Mouse (Mus musculus) c-Kit-positive CD71-positive TER-119-negative erythroid progenitor cells, embryonic 14.5 days (primary cell): Measurements from ENCODE around the gene Rpp25.
A peak's percentile ranks its signal among the peaks of the same experiment; 100 is the strongest.

Experiments used
- DNase-seq: peaks from one replicate; pipeline ENCODE4 v3.0.0-alpha.2; 2013; ENCODE audit warnings: low read depth

Gene Rpp25

DNA sequence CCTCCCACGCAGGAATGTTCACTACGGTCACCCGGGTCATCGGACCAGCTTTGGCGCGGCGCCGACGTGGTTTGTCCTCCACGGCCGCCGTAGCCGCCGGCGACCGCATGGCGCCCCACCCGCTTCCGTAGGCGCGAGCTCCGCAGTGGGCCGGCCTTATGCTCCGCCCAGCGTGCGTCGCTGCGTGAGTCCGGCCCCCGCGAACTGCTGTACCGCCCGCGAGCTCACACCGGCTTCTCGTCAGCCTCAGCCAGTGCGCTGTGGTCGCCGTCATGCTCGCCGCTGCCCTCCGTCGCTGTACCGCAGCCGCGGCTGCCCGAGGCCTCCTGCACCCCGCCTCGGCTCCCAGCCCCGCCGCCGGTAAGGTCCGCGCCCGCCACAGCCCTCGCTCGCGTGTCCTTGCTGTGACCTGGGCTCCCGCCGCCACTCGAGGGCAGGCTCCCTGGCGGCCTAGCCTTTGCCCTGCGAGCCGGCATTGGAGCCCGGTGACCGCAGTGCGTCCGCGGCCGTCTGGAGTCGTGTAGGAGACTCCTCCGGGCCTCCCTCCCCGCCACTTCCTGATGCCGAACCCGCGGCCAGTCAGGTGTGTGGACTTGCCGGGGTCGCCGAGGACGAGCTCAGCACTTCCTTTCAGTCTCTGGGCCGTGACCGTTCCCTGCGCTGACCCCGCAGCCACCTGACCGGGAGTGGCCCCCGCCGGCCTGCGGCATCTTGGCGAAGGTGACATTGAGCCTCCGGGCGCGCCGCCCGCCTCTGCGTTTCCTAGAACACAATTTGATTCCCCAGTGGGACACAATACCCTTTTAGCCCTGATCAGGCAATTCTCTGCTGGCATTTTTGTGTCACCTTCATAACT, 17.5 kb downstream of the Rpp25 start, which contains the start of gene Cox5a:
Gene Cox5a, plus strand, starts transcription at position 219 of the 856 bp plus-strand sequence.
- DNase-seq: peak; percentile 84

DNA sequence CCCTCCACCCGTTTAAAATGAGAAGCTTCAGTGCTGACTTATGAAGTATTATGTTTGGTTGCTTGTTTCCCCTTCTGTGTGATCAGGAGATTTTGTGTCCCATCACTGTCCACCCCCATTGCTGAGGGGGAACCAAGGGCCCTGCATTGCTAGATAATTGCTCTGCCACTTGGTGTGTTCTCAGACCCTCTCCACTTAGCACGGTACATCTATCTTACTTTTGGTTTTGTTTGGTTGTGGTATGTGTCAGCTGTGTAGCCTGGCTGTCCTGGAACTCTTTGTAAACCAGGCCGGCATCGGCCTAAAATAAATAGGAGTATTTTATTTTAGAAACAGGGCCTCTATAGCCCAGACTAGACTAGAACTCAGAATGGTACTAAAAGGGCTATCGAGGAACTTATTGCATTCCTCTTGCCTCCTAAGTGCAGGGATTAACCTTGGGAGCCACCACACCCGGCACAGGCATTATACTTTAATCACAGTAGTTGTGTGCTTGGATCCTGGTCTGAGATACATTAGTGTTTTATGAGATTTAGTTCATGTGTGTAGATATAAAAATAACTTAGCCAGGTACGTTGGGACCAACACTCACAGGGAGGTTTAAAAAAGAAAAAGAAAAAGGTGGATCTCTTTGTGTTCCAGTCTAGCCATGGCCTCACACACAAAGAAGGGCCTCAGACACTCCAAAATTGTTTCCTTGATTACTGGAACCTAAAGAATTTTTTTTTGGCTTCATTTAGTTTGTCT, 18.5 kb downstream of the Rpp25 start:
- DNase-seq: no peak

DNA sequence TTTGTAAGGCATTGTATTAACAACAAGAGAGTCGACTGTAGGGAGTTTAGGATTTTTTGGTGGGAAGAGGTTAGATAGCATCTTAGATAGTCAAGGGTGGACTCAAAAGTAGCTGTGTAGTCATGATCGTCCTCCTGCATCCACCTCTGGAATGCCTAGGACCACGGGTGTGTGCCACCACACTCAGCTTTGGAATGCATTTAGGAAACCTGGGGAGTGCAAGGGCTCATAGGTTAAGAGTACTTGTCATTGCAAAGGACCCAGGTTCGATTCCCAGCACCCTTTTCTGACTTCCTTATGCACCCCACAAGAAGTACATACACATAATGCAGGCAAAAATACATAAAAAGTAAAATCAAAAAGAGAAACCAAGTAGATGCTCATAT, 19.0 kb downstream of the Rpp25 start:
- no peak for DNase-seq

DNA sequence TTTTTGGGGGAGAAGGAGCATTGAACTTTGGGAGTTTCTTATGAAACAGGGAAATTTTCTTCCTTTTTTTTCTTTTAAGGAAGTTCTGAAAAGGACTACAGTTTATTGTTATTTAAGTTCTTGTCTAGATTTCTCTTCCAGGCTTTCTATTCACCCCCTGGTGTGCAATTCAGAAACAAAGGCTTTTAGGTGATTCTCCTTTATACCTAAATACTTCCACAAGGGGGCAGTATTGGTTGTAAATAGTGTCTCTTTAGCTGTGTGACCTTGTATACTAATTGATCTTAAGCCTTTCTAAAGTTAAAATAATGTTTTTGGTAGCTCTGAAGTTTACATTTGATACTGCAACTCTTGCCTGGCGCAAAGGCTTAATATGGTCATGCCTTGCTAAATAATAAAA, 19.9 kb downstream of the Rpp25 start:
- DNase-seq: no peak

DNA sequence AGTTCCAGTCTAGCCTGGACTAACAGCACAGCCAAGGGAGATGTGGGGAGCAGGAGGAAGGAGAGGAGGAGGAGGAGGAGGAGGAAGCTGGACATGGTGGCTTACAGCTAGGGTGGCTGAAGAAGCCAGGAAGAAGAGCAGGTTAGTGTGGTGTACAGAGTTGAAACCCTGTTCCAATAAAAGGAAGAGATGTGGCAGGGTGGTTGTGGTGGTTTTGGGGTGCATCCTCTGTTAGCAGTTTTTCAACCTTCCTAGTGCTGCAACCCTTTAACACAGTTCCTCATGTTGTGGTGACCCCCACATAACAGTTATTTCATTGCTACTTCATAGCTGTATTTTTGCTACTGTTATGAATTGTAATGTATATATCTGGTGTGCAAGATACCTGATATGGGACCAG, 20.6 kb downstream of the Rpp25 start:
- no peak for DNase-seq

DNA sequence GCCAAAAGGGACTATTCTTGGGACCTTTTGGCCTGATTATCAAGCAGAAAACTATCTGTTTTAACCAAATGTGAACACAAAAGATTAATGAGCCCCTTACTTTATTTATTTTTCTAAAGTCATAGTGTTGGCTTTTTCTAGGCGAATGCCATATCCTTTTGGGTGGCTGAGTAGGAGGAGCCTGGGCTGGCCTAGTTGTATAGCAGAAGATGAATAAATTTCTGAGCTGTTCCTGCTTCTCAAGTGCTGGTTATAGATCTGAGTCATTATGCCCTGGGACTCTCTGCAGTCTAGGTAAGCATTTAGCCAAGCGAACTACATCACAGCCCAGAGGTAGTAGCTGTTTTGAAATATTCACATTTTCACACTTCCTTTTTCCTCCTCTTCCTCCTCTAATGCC, 21.7 kb downstream of the Rpp25 start:
- no peak for DNase-seq

DNA sequence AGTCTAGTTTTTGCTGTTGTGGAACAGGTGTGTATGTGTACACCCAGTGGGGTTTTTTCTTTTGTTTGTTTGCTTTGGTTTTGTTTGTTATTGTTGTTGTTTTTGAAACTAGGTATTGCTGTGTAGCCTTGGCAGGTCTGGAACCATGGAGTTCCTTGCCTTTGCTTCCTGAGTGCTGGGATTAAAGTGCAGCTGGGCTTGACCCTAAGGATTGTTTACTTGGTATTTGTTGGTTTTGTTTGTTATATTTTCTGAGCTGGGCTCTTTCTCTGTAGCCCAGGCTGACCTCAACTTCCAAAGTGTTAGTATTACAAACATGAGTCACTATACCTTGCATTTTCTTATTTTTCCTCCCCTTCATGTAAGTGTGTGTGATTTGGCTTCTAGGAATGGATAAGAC, 22.6 kb downstream of the Rpp25 start:
- no peak for DNase-seq

DNA sequence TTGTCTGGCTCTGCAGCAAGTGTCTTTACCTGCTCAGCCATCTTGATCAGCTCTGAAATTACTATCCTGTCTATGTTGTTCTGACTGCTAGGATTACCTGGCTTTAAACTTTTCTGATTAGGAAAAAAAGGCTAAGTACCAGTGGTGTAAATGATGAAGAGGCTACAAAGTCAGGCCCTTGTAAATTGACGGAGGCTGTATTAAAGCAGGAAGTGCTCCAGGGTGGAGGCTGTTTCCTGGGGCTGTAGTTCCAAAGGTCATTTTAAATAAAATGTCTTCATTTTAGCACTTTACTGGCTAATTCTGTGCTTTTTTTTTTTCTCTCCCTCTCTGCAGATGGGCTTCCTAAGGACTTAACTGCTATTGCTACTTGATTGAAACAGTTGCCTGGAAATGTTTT, 28.1 kb downstream of the Rpp25 start:
- DNase-seq: no peak

DNA sequence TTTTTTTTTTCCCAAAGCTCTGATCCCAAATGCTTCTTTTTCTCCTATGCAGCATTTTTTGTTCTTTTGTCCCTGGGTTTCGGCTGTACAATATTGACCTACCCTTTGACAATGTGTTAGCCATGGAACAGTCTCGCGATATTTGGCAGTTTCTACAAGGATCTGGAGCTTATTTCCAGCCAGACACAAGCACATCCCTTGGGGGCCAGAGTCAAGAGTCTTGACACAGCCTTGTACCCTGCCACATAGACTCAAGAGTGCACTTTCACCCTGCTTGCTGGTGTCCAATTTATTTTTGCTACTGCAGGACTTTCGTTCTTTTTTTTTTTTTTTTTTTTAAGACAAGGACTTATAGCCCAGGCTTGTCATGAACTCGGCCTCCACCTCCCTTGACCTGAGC, 32.5 kb downstream of the Rpp25 start:
- DNase-seq: no peak

DNA sequence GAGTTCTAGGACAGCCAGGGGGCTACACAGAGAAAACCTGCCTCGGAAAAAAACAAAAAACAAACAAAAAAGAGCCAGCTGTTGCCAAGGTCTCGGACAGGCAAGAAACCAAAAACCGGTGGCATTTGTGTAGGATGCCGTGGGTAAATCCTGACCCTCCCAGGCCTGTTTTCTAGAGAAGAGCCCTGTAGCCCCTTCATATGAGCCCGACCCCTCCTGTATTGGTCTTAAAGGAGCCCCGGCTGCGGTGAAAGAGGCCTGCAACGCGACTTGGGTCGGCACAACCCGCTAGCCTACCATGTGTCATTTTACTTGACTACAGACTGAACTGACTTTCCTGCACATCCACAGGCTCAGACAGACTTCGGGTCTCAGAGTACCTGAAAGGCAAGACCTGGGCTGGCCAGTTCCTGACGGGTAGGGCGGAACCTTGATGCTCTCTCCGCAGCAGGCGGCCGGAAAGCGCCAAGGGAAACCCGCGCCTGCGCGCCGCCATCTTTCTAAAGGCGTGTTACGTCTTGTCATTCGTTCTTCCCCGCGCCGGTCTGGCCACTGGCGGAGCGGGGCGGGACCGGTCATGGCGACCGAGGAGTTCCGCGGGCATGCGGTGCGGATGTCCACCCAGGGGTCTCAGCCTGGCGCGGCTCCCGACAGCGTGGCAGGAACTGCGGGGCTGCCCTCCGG, 33.4 kb downstream of the Rpp25 start, which contains the start of gene Fam219b:
Gene Fam219b, plus strand, starts transcription at position 485 of the 684 bp plus-strand sequence.
- DNase-seq: peak; percentile 84

DNA sequence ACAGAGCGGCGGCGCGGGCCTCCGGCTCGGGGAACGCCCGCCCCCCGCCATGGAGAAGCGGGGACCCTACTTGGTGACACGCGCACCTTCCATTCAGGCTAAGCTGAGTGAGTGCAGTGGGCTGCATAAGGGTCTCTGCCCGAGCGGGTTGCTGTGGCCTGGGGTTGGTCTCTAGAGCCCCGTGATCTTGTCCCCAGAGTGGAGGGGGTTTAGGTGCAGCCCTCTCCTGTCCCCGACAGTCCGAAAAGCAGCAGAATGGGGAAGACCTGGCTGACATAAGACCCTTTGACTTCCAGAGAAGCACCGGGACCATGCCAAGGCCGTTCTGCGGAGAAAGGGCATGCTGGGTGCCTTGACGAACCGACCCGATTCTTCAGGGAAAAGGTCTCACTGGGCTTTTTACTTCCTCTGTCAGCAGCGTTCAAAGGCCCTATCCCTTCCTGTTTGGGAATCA, 33.9 kb downstream of the Rpp25 start:
- DNase-seq: no peak

DNA sequence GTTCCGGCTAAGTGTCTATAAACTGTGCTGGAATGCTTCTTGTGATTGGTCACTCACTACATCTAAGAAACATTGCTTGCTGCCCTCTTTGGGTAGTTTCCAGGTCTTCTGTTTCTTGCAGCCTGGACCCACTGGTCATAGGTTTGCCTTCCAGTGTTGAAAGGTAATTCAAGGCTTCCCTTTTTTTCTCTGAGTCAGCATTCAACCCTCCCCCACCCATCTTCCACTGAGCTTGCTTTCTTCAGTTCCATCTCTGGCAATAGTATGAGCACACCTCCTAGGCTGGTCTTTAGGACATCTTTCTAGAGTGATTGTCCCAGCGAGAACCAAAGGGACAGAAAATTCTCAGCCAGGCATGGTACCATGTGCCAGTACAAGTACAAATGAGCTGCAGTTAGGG, 35.7 kb downstream of the Rpp25 start:
- no peak for DNase-seq

DNA sequence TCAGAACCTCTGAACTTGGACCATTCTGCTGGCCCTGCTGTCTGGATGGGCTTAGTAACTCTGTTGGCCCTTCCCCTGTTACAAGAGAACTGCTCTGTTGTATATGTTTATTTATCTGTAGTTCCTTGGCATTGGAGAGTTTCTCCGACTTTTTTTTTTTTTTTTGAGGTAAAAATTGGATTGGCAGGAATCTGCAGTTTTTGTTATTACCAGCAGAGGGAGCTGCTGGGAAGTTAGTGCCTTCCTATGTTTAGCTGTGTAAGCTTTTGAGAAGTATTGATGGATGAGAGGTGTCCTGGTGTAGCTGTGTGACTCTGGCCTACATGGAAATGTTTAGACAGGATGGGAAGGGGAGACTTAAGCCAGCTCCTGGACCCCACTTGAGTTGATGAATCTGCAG, 37.5 kb downstream of the Rpp25 start:
- no peak for DNase-seq

DNA sequence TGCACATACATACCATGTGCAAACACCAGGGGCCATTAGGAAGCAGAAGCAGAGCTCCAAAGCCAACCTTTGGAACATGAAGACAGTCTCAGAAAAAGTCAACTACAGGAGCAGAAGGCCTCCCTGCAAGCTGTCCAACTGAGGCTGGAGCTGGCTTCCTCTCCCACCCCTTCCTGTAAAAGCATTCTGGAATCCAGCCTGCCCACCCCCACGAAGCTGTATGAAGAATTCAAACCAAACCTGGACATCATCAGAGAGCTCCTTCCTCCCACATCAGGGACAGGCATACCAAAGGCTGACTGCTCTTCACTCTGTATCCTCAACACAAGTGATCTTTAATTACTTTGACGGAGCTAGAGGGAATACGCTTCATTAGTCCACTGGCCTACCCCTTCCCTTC, 40.1 kb downstream of the Rpp25 start:
- no peak for DNase-seq

DNA sequence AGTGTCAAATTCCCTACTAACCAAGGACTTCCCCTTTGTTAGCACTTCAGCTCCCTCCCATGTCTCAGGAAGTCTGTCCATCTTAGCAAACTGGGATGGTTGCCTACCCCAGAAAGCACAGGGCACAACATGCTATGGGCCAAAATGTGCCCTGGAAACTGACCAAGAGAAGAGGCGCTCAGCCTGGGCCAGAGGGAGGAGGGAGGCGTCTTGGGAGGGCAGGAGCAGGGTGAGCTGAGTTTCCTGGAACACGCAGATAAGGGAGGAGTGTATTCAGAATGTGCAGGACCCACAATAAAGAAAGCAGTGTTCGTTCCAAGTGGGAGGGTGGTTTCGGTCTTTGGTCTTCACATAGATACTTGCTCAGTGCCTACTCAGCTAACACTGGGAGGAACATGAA, 43.5 kb downstream of the Rpp25 start:
- DNase-seq: no peak

DNA sequence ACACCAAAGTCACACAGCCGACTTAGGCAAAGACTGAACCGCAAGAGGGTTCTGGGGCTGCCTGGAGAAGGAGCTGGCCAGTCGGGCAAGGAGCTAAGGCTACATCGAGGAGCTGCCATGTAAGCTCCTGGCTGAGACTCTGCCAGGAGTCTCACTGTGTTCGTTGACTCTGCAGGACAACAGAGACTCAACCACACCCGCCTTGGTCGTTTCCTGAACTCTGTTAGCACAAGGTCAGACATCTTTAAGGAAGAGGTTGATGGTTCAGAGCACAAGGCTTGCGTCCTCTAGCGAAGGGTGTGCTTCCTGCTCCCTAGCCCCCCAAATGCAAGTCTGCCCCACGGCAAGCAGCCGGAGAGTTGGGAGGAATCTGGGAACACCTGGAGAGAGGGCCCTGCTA, 44.0 kb downstream of the Rpp25 start:
- DNase-seq: no peak

DNA sequence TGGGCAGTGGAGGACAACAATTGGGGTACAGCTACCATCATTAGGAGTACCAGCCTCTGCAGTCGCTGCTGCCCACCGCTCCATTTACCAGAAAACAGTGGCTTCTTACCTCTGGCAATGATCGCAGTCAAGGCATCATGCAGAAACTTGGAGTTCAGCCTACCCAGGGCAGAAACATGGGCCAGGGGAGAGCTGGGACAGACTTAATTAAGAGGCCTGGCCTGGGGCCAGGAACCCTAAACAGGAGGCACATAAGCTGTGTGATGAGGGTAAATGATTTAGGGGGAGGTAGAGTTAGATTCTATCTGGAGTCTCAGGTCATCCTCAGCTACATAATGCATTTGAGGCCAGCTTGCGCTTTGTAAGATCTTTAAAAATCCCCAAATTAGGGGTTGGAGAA, 45.4 kb downstream of the Rpp25 start:
- DNase-seq: no peak

DNA sequence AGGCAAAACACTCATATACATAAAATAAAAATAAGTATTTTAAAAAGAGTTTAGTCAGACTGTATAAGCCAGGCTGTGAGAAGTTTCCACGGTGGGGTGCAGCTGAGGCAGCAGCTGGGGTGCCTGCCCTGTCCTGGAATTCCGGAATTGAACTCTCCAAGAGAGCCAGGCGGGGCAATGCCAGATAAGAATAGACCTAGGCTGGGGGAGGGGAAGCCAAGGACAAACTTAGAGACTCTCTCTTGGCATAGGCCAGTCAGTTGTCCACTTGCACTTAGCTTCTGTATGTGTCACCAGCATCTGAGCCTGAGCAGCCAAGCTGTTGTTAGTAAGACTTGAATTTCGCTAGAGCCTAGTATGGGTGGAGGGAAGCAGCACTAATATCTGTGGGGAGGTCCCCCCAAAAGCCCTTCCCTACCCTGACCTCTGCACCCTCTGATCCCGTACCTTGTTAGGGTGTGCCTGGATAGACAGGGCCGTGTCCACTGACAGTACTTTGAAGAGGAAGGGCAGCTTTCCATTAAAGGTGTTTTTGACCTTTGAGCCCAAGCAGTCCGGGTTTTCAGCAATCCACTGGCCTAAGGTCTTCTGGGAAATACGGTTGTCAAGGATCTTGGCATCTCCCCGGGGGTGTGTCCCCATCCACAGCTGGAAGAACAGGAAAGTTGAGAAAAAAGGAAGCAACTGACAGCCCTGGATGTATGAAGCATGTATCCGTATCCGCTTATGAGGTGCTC, 46.5 kb downstream of the Rpp25 start:
- no peak for DNase-seq

DNA sequence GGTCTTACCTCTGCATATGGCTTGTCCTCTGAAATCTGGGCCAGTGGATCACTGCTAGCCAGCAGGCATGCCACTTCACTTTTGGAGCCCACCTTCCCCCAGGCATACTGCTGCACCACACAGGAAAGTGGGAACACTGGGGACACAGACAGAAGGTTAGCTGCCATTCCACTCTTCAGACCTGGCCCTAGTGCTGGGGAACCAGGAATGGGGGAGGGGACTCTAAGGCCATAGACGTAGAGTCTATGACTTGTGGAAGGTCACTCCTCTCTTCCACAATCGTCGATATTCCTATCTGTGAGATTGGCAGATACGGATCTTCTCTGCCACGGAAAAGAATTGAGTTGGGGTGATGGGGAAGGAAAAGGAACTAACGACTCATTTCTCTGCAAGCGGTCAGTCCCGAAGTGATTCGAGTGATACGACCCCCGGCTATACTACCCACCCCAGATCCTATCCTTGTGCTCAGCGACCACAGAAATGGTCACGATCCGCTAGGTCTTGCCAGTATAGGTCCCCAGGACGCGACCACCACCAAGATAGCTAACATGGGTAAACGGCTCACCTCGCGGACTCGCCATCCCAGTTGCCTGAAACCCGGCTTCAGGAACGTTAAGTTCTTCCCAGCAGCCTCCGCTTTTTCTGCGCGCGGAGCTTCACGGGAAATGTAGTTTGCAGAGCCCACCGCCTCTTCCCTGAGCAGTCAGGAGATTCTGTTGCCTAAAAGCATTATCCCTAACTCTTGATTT, 48.5 kb downstream of the Rpp25 start, which contains the start of gene Mpi:
Gene Mpi, minus strand, starts transcription at position 625 of the 749 bp plus-strand sequence.
- DNase-seq: no peak

DNA sequence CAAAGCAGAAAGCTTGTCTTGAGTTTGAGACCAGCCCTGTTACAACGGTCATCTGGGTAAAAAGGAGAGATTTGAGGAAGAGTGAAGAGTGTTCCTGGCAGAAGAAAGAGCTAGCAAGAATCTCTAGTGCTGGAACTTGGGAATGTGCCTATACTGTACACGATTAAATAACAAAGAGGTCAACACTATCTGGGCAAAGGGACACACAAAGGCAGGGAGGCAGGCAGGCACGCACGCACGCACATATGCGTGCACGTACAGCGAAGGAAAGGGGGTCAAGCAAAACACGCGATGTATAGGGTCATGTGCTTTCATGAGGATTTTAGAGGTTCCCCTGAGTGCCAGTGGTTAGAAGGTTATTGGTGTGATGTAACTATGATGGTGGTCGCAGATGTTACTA, 49.3 kb downstream of the Rpp25 start:
- DNase-seq: no peak

DNA sequence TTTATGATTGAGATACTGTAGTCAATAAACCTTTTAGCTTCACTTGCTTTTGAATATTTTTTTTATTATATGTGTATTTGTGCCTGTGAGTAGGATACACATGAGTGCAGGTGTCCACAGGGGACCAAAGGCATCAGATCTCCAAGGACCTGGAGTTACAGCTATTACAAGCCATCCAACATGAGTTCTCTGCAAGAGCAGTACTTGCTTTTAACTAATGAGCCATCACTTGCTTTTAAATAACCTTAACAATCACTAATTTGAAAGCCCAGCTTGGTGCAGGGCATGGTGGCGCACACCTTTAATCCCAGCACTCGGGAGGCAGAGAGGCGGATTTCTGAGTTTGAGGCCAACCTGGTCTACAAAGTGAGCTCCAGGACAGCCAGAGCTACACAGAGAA, 50.9 kb downstream of the Rpp25 start:
- no peak for DNase-seq
